Mouse (Mus musculus) liver, postnatal 0 days (tissue): Measurements from ENCODE around the gene Scamp1.

Source experiments
- CTCF ChIP-seq: sonication (generic); IDR thresholded peaks from 2 replicates; pipeline ENCODE4 v1.5.1; 2016; ENCODE audit warnings: antibody characterized with exemption, low read depth
- EP300 ChIP-seq: IDR thresholded peaks from 2 replicates; pipeline ENCODE4 v1.6.1; 2016; ENCODE audit warnings: antibody characterized with exemption, low read depth, mild to moderate bottlenecking

DNA sequence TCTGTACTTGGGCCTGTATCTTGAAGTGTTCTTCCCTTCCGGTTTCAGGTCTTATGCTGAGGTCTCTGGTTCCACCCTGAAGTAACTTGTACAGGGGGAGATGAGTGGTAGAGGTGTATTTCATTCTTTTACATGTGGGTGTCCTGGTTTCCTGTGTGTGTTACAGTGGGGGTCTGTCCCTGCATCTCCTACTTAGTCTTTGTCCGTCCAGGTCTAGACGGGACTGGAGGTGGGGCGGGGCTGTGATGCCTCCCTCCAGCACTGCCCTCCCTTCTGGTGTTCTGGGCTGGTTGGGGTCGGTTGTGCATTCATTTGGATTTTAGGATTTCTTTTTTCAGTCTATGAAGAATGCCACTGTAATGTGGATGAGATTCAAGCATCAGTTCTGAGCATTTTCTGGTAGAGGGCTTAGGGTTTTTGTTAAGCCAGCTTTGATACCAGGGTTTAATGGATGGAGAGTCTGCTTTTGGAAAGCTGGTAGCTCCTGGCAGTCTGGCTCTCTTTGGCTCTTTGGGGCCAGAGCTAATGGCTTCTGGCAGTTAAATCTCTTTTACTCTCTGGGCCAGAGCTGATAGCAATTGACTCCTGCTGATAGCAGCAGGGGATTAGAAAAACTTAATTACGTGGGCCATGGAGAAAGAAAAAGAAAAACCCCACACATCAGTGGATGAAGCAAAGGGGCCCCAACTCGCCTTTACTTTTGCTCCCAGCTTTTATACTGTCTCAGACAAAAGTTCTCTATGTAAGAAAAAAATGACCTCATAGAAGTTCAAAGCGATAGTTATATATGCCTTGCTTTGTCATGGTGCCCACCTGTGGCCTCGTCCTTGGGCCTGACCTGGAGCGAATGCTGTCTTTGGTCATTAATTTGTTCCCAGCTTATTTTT, 97.2 kb downstream of the Scamp1 start:
- no peak for TF ChIP-seq CTCF
- TF ChIP-seq EP300, result no peak
